Mouse (Mus musculus): ENCODE data around the gene Fgf9. TPM values are rescaled to one million over a fixed set of nuclear protein-coding genes. Genes with fewer than 3 reads are reported as not detected.

Gene Fgf9
- polyA plus RNA-seq, 1 experiment from 2014 or later, result 21.0 TPM

- WGBS, result 47% methylated on average over 13 of the region's 13 CpGs
- no peaks in the 10 kb centered on the region for H3K36me3 ChIP-seq (replicated peaks)
- no peak for ATAC-seq (replicated peaks)
- no peak overlapping the region; the same call in 1 of the 2 replicates for H3K4me3 ChIP-seq
- no peak overlapping the region for H3K9ac ChIP-seq
- H3K4me2 ChIP-seq, result peak overlapping the region; percentile 42
- no peaks in the 10 kb centered on the region for H3K9me3 ChIP-seq
- peaks cover 6% of the 10 kb centered on the region; the same call in 1 of the 2 replicates for H3K4me1 ChIP-seq
- no peaks in the 10 kb centered on the region for H3K27me3 ChIP-seq (replicated peaks)
- no peak overlapping the region for H3K27ac ChIP-seq
Measured at GRCm38 (mm10) chr14:58150471-58150855, 80.1 kb downstream of the Fgf9 start.

- Histone ChIP-seq H3K4me1 (peaks cover 6% of the 10 kb centered on the region; the same call in 1 of the 2 replicates), H3K9ac (no peak overlapping the region), H3K9me3 (no peaks in the 10 kb centered on the region), H3K36me3 (replicated peaks) (no peaks in the 10 kb centered on the region), H3K4me3 (no peak overlapping the region), H3K27me3 (replicated peaks) (no peaks in the 10 kb centered on the region), H3K27ac (no peak overlapping the region), H3K4me2 (no peak overlapping the region)
- WGBS, result 71% methylated on average over 1 of the region's 1 CpGs
- ATAC-seq (replicated peaks), result no peak
Measured at GRCm38 (mm10) chr14:58152110-58152509, 81.8 kb downstream of the Fgf9 start.

- 58% methylated on average over 15 of the region's 15 CpGs for WGBS
- Histone ChIP-seq H3K9me3 (no peaks in the 10 kb centered on the region), H3K36me3 (replicated peaks) (no peaks in the 10 kb centered on the region), H3K4me3 (no peak overlapping the region), H3K9ac (no peak overlapping the region), H3K27ac (no peak overlapping the region), H3K4me2 (no peak overlapping the region), H3K4me1 (peaks cover 6% of the 10 kb centered on the region; the same call in 1 of the 2 replicates), H3K27me3 (replicated peaks) (no peaks in the 10 kb centered on the region)
- ATAC-seq (replicated peaks), result peak; percentile 48; the same call in 1 of the 2 replicates
Measured at GRCm38 (mm10) chr14:58153470-58154416, 83.4 kb downstream of the Fgf9 start.

- H3K4me1 ChIP-seq, result no peaks in the 10 kb centered on the region
- H3K9ac ChIP-seq, result no peak overlapping the region
- H3K27me3 ChIP-seq (replicated peaks), result no peaks in the 10 kb centered on the region
- H3K4me2 ChIP-seq, result no peak overlapping the region
- H3K27ac ChIP-seq, result no peak overlapping the region
- WGBS, result 80% methylated on average over 1 of the region's 1 CpGs
- no peak overlapping the region for H3K4me3 ChIP-seq
- H3K36me3 ChIP-seq (replicated peaks), result no peaks in the 10 kb centered on the region
- no peak for ATAC-seq (replicated peaks)
- no peaks in the 10 kb centered on the region for H3K9me3 ChIP-seq
Measured at GRCm38 (mm10) chr14:58160624-58161023, 90.3 kb downstream of the Fgf9 start.

Other genes with a start within 250 kb of the Fgf9 start
- gene Ska3, start 244.4 kb upstream of the Fgf9 start, polyA plus RNA-seq (2015; fragmentation: Nextera tagmentation; extraction: Ambion mirVana), result 6.2 and 6.9 TPM in 2 replicates
- 128 and 132 TPM in 2 replicates for gene Mrpl57, start 244.3 kb upstream of the Fgf9 start, polyA plus RNA-seq (2015; fragmentation: Nextera tagmentation; extraction: Ambion mirVana)
- gene Zdhhc20, start 180.3 kb upstream of the Fgf9 start, polyA plus RNA-seq (2015; fragmentation: Nextera tagmentation; extraction: Ambion mirVana), result 37.4 and 41.3 TPM in 2 replicates
- 69.3 and 70.7 TPM in 2 replicates for gene Micu2, start 71.3 kb upstream of the Fgf9 start, polyA plus RNA-seq (2015; fragmentation: Nextera tagmentation; extraction: Ambion mirVana)